Mouse (Mus musculus) MEL-GATA-1-ER (cell line): ENCODE measurements around the gene Prr5l.

Experiments used
- DNase-seq: peaks from one replicate; pipeline ENCODE4 v3.0.0-alpha.2; 2012; ENCODE audit warnings: low read depth; ENCODE audit errors: extremely low read depth

Prr5l gene

DNA sequence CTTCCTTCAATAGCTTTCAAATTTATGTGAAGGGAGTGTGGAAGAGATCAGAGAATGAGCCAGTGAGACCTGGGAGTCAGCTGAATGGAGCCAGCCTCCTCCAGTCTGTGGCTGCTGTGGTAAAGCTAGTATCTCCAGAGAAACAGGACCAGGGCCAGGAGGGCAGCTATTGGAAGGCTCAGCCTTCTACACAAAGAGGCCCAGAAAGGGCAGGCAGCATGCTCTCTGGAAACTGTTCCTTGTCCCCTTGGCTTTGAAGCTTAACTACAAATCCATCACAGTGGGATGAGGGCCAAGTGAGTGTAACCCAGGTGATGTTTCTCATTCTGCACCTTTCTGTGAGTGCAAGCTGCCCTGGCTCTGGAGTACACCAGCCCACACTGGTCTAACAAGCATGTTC, 155.0 kb downstream of the Prr5l start:
- DNase-seq: no peak

DNA sequence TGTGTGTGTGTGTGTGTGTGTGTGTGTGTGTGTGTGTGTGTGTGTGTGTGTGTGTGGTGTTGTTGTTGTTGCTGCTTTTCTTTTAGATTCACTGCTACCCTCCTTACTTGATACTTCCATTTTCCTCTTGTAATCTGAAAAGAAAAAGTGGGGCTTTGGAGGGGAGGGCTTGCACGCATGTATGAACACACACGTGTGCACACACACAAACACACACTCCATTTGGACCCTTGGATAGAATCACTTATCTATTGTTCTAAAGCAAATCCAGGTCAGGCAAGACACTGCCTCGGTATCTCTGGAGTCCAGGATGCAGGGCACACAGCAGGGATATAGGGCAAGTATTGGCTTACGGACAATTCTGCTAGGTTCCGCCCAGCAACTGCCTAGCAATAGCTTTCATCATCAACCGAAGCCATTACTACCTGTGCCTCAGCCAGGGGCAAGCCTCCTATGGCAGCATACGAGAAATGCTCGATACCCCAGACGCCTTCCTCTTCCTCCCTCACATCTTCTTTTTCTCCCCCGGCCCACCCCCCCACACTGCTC, 159.4 kb downstream of the Prr5l start:
- DNase-seq: no peak

DNA sequence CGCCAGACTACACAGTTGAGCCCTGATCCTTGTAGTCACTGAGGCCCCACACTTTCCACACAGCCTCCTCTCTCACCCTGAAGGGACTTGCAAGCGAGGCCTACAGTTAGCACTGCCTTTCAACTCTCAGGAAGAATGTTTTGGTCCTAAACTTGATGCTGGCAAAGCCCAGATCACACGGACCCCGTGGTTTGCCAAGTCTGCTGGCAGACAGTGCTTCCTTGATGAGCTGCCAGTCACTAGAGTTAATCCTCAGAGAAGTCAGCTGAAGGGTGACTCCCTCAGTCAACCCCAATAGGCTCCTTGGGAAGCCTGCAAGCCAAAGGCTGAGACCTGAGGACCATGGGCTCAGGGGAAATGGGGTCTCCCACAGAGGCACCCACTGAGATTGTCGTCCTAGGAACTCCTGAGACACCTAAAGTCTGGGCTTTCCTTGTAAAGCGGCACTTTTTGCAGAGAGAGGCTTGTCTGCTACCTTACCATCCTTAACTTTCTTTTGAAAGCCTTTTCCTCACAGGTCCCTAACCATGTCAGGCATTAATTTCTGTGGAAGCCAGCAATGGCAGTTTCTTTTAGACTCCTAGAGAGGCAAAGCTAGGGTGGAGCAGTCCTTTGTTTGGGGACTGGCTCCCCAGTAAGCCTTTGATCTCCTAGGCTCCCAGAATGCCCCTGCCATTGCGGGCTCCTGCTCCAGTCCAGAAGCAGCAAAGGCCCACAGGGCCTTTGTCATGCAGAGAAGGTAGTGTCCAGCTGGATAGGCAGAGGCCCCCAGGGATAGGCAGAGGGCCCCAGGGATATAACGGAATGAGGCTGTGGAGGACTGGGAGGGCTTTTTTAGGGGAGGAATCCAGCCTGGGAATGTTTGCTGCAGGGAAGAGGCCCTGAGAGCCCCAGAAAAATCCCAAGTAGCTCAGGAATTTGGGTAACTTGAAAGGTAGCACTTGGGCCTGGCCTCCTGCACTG, 160.2 kb downstream of the Prr5l start:
- no peak for DNase-seq

DNA sequence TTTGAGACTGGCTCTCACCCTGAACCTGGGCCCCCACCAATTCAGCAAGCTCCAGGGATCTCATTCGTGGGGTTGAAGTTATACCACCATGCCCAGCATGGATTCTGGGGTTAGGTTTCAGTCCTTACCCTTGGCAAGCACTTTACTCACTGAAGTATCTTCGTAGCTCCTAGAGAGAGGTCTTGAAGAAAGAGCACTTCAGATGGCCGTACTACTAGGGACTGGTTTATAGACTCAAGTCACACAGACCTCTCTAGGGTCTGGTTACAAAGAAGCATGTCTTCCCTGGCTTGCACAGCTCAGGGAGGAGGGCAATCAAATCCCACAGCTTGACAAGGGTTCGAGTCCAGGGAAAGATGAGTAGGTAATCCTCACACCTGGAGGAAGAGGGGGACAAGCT, 161.0 kb downstream of the Prr5l start:
- no peak for DNase-seq

DNA sequence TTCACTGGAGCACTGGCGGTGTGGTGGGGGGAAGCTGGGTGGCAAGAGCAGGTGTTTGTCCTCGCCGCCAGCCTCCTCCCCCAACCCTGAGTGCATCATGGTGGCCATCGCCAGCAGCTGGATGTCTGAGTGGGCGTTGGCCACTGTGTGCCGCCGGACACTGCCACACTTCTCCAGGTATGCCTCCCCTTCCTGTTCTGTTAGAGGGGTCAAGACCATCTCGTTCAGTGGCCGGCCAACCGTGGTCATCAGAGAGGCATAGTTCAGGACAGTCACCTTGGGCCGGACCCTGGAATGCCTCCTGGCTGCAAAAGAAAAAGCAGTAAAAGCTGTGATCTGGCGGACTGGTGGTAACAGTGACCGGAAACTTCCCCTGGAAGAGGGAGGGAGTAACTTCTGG, 165.7 kb downstream of the Prr5l start:
- DNase-seq: no peak

DNA sequence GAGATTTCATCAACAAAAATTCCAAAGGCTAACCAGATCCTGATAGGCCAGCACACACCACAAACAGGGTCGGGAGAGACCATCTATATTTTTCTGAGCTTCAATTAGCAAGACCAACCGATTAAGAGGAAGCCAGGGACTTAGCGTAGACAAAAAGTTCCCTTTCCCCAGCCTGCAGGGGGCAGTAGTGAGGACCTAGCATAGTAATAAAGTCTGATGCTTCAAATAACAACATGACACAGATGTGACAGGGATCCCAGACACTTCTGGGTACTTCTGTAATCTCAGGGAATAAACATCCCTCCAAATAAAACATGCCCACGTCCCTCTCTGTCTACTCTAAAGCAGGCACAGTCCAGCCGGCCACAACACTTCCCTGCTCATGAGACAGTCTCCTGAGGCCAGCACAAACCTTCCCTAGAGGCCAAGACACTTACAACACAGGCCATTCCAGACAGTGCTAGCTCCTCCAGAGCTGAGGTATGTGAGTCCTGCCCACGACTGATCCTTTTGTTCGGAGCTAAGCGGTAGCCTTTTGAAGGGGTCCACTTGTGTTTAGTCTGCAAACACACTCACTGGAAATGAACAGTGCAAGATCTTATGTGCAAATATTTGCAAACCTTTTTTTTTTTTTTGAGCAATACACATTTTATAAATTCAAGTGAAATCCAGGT, 167.0 kb downstream of the Prr5l start:
- DNase-seq: peak; percentile 45

DNA sequence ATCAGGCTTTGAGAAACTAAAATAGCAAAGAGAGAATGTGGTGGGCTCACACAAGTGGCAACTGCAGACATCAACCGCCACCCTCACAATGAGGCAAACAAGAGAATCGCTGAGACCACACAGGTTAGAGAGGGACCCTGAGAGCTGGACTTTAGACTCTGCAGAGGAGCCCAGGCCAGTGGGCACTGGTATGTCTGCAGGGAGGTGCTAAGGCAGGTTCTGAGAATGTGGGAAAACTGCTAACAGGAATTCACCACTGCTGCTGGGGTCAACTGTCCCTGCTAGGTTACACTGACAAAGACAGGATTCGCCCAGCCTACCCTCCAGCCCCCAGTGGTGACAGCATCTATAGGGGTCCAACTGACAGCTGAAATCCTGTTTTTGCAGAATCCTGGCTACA, 171.2 kb downstream of the Prr5l start:
- no peak for DNase-seq

DNA sequence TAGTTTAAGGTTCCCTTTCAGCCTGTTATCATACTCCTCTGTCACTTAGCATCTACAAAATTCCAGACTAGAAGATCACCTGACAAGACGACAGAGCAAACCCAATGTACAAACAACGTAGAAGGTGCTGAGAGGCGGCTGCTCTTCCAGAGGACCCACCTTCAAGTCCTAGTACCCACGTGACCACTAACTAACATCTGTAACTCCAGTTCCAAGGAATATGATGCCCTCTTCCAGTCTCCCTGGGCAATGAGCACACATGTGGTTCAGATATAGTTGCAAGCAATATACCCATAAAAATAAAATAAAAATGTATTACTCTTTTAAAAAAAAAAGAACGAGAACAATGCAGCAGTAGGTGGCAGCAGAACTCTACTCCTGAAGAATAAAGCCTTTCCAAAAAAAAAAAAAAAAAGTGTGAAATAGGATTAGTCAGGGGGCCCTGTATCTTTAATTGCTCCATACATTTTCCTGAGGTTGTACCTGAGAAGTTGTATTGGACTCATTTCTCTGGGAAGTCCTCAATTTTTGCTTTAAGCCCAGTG, 176.8 kb downstream of the Prr5l start:
- DNase-seq: no peak

DNA sequence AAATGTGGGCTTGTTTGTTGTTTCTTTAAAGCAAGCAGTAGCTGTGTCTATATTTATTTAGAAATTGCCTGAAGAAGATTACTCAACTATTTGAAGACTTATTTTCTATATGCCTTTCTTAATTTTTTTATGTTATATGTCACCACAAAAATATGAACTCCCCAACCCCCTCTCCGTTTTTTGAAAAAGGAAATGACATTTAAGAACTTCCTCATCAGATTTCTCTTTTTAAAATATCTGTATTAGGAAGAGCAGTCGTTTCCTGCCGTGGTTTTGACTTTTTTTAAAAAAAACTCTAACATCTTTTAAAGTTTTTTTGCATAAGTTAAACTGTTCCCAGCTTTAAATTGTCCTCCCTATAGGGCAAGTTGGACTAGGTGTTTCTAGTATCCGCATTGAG, 183.5 kb downstream of the Prr5l start:
- no peak for DNase-seq

DNA sequence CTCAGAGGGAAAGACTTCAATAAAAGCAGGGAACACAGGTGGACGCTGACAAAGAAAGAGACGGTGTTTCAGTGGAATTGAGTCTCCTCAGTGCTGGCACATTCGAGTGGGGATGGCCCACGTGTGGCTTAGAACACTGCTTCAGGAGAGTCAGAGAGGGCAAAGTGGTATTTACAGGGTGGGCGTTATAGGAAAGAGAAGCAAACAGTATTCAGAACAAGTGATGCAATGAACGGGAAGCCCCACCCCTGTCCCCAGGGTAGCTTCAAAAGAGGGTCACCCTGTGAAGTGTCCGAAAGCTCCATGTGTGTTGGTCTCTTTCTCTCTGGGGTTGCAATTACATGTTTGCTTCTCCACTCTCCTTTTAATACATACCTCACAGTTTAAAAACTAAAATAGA, 187.2 kb downstream of the Prr5l start:
- DNase-seq: no peak

DNA sequence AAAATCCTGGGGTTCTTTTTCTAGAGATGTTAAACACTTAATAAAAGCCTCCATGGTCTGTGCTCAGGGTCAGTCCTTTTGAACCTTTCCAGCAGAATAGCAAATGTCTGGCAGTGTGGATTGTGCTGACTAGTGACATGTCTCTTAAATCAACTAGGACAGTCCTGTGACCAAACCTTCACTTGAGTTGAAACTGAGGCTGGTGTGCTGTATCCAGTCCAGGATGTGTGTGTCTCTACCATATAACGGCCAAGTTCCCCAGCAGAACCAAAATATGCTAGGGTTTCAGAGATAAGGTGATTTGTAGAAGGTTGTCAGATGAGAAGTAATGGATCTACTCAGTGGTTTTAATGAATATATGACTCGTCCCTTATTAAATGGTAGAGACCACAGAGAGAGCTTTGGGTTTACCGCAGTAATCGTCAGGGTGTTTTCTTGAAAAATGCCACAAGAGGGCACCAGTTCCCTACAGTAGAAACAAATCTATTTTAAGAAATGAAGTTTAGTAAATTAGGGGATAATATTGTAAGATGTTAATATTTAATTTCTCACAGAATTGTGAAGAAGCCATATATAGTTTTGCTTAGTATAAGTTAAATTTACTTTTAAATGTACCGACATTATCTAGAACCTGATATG, 189.1 kb downstream of the Prr5l start:
- DNase-seq: peak; percentile 11

DNA sequence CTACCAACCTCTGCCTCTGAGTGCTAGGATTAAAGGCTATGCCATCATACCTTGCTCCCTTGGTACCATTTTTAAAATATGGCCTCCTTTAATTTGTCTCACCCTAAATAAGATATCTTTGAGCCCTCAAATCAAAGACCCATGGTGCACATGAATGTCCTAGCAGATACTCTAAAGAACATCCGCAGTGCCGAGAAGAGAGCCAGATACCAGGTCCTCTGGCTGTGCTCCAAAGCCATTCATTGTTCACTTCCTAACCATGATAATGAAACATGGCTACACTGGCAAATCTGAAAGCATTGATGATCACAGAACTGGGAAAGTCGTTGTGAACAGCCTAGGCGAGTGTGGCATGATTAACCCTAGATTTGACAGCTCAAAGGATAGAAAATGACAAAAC, 189.8 kb downstream of the Prr5l start:
- no peak for DNase-seq

DNA sequence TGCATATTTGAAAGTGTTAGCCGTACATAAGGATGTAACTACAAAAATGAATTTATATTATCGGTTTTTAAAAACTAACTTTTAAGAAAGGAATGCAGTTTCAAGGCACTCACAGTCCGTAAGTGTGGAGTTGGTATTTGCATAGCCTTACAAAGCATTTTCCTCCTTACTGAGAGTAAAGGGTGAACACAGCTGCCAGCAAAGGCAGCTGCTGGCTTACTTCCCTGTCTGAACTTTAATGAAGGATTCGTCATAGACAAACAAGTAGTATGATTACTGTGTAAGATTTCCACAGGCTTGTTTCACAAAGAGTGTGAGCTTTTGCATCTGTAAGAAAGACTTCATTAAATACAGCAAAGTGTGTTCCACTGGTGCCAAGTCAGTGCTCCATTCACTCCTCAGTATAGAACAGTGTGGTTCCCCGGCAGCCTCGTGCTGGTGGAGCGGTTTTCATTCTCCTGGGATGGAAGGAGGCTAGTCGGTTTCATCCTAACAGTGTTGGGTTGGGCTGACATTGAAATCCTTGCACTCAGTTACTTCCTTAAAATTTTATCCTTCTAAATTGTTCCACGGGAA, 192.5 kb downstream of the Prr5l start:
- DNase-seq: no peak

DNA sequence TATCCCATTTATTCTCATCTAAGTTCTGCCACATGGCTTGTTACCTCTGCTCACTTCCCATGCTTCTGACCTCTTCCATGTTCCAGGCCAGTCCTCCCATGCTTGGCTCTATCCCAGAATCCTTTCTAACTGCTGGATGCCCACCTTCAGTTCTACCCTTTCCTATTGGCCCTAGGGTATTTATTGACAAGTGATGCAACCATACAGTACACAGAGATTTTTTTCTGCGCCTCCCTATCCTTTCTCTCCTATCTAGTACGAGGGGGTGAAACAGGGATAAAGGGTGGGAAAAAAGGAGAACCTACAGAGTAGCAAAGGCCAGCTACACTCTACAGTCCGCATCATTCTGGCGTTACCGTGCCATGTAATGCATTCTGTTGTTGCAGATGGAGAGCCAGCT, 194.8 kb downstream of the Prr5l start:
- no peak for DNase-seq

DNA sequence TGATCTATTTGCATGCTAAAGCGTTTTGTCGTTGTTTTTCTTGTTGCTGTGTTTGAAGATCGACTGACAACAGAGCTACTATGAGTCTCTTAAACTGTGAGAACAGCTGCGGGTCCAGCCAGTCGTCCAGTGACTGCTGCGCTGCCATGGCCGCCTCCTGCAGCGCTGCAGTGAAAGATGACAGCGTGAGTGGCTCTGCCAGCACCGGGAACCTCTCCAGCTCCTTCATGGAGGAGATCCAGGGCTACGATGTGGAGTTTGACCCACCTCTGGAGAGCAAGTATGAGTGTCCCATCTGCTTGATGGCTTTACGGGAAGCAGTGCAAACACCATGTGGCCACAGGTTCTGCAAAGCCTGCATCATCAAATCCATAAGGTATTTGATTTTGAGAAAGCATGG, 198.4 kb downstream of the Prr5l start:
- DNase-seq: no peak

DNA sequence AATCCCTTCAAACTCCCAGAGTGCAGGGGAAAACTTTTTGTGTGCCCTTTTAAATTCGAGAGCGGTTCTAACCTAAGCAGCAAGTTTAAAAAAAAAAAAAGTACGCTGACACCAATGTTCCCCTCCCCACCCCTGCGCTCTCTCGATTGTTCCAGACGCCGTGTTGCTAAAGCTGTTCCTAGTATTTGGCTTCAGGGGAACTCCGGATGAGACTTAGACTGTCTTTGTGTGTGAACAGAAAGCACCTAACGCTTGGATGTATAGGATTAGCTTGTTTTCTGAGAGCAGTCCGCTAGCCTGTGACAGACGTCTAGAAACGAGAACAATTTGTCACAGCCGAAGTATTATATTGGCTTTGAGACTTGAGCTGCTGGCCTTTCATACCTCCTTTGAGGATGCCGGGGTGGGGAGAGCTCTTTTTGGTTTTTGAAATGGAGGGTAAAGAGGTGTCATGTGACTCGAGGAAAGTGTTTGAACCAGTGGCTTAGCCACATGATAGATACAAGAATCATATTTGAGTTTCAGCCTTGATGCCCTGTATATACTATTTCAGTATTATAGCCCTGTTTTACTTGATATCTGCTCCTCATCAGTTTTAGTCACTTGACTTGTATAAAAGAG, 203.6 kb downstream of the Prr5l start:
- peak; percentile 23 for DNase-seq

DNA sequence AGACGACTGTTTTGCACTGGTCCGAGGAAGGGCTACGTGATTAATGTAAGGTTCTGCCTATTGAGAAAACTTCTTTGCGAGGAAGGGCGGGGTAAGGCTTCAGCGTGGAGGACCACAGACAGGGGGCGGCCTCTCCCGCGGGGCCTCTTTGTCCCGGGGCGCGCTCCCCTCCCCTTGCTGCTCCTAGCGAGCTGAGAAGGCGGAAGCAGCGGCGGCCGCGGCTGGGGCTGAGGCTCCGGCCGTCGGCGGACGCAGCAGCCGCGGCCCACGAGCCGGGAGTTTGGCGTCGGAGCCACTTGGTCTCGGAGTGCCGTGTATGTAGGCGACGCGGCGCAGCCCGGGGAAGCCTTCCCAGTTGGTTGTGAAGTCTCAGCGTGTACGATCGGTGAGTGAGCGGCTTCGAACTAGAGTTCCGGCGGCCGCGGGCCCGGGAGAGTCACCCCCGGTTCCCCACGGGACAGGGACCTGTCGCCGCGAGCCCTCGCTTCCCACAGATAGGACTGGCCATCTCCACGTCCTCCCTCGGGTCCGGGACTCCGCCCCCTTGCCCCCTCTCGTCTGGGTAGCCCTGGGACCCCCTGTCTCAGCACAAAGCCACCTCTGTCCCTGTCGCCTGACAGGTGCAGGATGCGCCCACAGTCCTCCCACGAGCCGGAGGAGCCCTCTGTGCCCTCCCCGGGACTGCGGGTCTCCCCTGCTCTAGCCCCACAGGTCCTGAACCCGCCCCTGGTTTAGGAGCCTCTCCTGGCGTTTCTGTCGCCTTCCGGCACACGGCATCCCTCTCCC, 204.4 kb downstream of the Prr5l start, which contains the start of gene Traf6:
Traf6 (plus strand) TSS at position 194 of the 786 bp plus-strand sequence.
- DNase-seq: peak; percentile 70

DNA sequence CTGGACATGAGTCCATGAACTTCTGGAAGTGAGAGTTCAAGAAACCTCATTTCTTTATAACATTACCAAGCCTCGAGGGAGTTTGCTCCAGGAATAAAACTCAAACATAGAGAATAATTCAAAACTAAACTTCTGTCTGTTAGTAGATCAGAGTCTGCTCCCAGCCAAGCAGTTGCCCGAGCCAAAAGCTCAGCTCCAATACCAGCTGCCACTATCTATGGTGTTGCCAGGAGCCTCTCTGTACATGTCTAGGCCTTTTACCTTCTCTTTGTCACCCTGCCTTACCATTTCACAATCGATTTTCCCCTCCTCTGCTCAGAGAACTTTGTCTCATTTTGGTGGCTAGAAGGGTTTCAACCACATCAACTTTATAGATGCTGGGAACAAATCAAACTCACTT, 209.3 kb downstream of the Prr5l start:
- DNase-seq: no peak

DNA sequence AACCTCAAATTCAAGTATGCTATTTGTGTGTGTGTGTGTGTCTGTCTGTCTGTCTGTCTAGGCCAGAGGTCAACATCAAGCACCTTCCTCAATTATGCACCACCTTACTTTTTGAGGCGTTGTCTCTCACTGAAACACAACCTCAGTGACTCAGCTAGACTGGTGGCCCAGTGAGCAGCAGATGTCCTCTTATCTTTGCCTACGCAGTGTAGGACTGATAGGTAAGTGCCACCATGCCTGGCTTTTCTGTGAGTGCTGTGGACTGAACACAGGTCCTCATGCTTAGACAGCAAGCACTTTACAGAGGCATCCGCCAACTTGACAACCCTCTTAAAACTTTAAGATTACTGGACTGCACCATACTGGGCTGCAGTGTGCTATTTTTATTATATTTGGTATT, 214.1 kb downstream of the Prr5l start:
- no peak for DNase-seq

DNA sequence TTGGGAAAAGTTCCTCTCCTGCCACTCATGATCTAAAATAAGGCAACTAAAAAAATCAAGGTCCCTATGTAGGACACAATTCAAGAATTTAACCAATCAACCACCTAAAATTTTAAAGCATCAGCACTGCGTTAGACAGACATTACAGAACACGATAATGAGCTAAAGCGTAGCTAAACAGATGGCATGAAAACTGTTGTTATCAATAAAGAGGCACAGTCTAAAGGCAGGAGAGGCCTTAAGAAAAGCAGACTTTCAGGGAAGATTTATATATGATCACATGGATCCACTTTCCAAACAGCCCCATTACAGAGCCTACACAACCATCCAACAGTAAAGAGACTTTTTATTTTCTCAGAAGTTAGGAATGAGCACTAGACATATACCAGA, 217.1 kb downstream of the Prr5l start:
- DNase-seq: no peak
